Mouse (Mus musculus) intestine, postnatal 0 days (tissue): ENCODE data around the gene Rad23a. TPM values are rescaled to one million over a fixed set of nuclear protein-coding genes. Genes with fewer than 3 reads are reported as not detected.
A peak's percentile ranks its signal among the peaks of the same experiment; 100 is the strongest.

Experiments
- ATAC-seq: fragments of 200-750 bp; cut with Nextera tagmentation; 2 replicates; pipeline ENCODE4 v1.8.0; 2017; ENCODE audit warnings: mild to moderate bottlenecking, moderate TSS enrichment, moderate library complexity
- H3K27ac ChIP-seq: fragments of 300-500 bp; sonication (generic); 2 replicates; pipeline ENCODE4 v1.5.1; 2014; ENCODE audit warnings: mild to moderate bottlenecking, low read depth, low read length, moderate library complexity
- H3K27me3 ChIP-seq: fragments of 300-500 bp; sonication (generic); replicated peaks from 2 replicates; pipeline ENCODE4 v1.6.1; 2014; ENCODE audit warnings: low read length, mixed read lengths; ENCODE audit not compliant: control insufficient read depth, insufficient read depth
- H3K36me3 ChIP-seq: fragments of 300-500 bp; sonication (generic); 2 replicates; pipeline ENCODE4 v1.6.1; 2014; ENCODE audit warnings: mild to moderate bottlenecking, moderate library complexity; ENCODE audit not compliant: control insufficient read depth, insufficient read depth
- H3K4me1 ChIP-seq: fragments of 300-500 bp; sonication (generic); replicated peaks from 2 replicates; pipeline ENCODE4 v1.6.1; 2014; ENCODE audit warnings: antibody characterized with exemption, low read length, mixed read lengths; ENCODE audit not compliant: control insufficient read depth, insufficient read depth
- H3K4me2 ChIP-seq: fragments of 300-500 bp; sonication (generic); replicated peaks from 2 replicates; pipeline ENCODE4 v1.6.1; 2014; ENCODE audit warnings: low read depth, mild to moderate bottlenecking, moderate library complexity
- H3K4me3 ChIP-seq: fragments of 300-500 bp; sonication (generic); 2 replicates; pipeline ENCODE4 v1.5.1; 2014; ENCODE audit warnings: low read depth, low read length
- H3K9ac ChIP-seq: fragments of 300-500 bp; sonication (generic); 2 replicates; pipeline ENCODE4 v1.6.1; 2014; ENCODE audit warnings: mild to moderate bottlenecking, low read depth, low read length
- H3K9me3 ChIP-seq: fragments of 300-500 bp; sonication (generic); 2 replicates; pipeline ENCODE4 v1.6.1; 2016; ENCODE audit warnings: mixed run types; ENCODE audit not compliant: control insufficient read depth
- CTCF ChIP-seq: sonication (generic); IDR thresholded peaks from 2 replicates; pipeline ENCODE4 v1.5.1; 2016; ENCODE audit warnings: low read depth, mild to moderate bottlenecking, control low read depth, antibody characterized with exemption, moderate library complexity
- WGBS: fragments of 180-500 bp; shearing (Covaris S2); extraction: QIAGEN DNeasy Blood & Tissue Kit; methylation state at CpG from one replicate; pipeline ENCODE4 v1.1.7; 2014; 5-methylcytosine and 5-hydroxymethylcytosine counted together
- polyA plus RNA-seq: library from polyadenylated mRNA; unstranded; fragments of >200 nt; fragmentation: Nextera tagmentation; extraction: Ambion mirVana; gene quantifications from 2 replicates; pipeline ENCODE4 v1.2.1, GENCODE M21; 2015

Gene Rad23a
- polyA plus RNA-seq, 1 experiment from 2014 or later = 67.8 TPM

DNA sequence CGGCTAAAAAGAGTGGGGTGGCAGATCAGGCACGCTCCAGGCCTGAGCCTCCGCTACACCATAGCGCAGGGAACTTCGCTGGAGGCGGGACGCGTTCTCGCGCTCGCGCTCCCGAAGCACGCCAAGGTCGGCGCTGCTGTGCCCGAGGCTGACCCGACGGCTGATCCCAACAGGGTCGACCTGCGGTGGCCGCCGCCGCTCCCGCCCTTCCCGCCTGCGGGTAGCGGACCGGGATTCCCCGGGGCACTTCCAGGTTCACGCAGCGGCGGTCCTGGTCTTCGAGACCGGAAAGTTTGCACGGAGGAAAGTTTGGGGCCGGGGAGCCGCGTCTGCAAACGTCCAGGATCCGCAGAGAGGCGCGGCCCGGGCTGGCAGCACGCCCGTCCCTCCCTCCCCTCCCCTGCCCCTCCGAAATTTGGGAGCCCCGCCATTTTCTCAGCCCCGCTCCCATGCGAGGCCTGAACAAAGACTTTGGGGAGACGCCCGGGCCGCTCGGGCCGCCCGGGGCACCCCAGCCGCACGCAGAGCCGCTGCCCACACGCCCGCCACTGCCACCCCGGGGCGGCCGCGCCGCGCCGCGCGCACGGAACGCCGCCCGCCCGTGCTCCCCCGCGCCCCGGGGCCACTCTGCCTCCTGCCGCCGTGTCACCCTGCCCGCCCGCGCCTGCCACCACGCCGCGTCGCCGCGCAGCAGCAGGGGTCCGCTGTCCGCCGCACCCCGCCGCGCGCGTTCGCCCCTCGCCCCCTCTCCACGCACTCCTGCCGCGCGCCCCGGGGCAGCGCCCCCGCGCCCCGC is 41.1 kb downstream of the Rad23a start:
- no peak for ATAC-seq
- no peaks in the 10 kb centered on the region for H3K4me1 ChIP-seq
- peak overlapping the region; percentile 98 for H3K4me2 ChIP-seq
- H3K9me3 ChIP-seq = no peaks in the 10 kb centered on the region
- peak overlapping the region; percentile 65 for H3K4me3 ChIP-seq
- H3K27ac ChIP-seq = peak overlapping the region; percentile 66
- H3K27me3 ChIP-seq = peaks cover 46% of the 10 kb centered on the region
- 1% methylated on average over 84 of the region's 108 CpGs for WGBS
- H3K36me3 ChIP-seq = 0 out of 2 replicates have a peak, but pooled peaks cover 5% of the 10 kb centered on the region
- peak; percentile 15; the same call in 1 of the 2 replicates for TF ChIP-seq CTCF
- peak overlapping the region; percentile 78 for H3K9ac ChIP-seq

DNA sequence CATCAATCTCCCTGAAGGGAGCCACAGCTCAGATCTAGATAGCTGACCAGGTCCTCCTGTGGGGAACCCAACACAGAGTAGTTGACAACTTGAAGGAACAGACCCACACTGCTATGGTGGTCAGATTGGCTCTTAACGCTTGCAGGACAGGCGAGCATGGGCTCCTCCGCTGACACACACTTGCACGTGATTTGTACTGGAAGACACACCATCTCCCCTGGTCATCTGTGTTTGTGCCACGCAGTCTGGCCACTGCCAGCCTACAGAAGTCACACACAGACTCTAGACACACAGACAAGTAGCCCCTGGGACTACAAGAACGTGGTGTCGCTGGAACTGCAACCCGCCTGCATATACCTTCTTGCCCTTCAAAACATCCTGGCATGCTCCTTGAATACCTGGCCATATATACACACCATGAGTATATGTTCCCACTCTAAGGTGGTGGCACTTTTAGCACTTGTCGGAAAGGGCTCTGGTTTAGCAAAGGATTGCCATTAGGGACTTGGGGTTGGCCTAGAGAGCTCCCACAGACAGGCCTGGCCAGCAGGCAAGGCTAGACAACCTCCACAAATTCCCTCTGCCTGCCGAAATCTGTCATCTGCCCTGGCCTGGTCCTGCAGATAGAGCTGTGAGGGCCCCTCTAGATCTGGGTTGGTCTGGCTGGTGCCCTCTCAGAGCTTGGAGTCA is 41.9 kb downstream of the Rad23a start:
- ATAC-seq = no peak
- peak overlapping the region; percentile 98 for H3K4me2 ChIP-seq
- H3K27ac ChIP-seq = no peak overlapping the region
- WGBS = 57% methylated on average over 10 of the region's 10 CpGs
- no peaks in the 10 kb centered on the region for H3K4me1 ChIP-seq
- H3K36me3 ChIP-seq = 0 out of 2 replicates have a peak, but pooled peaks cover 5% of the 10 kb centered on the region
- H3K9ac ChIP-seq = peak overlapping the region; percentile 78
- no peaks in the 10 kb centered on the region for H3K9me3 ChIP-seq
- no peak for TF ChIP-seq CTCF
- H3K27me3 ChIP-seq = peaks cover 41% of the 10 kb centered on the region
- peak overlapping the region; percentile 65 for H3K4me3 ChIP-seq

DNA sequence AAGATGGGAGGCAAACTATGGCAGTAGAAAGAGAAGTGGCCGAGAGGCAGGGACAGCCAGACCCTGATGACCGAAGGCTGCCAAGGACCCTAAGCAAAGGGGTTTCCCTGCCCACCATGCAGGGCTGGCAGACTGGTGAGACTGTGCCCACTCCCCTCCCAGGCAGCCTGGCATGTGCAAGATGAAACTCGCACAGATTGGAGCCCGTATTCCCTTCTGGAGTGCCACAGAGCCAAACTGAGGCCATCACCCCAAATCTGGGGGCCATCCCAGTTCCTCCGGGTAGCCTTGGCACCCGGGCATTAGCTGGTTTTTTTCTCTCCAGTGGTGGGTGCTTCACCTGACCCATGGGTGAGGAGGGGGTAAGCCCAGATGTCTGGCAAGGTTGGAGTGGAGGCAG is 42.5 kb downstream of the Rad23a start:
- H3K4me3 ChIP-seq = no peak overlapping the region
- peak overlapping the region; percentile 98 for H3K4me2 ChIP-seq
- H3K27me3 ChIP-seq = peaks cover 41% of the 10 kb centered on the region
- H3K9ac ChIP-seq = no peak overlapping the region
- TF ChIP-seq CTCF = no peak
- H3K36me3 ChIP-seq = 0 out of 2 replicates have a peak, but pooled peaks cover 5% of the 10 kb centered on the region
- H3K27ac ChIP-seq = no peak overlapping the region
- no peaks in the 10 kb centered on the region for H3K9me3 ChIP-seq
- no peaks in the 10 kb centered on the region for H3K4me1 ChIP-seq
- 68% methylated on average over 6 of the region's 6 CpGs for WGBS
- ATAC-seq = no peak

DNA sequence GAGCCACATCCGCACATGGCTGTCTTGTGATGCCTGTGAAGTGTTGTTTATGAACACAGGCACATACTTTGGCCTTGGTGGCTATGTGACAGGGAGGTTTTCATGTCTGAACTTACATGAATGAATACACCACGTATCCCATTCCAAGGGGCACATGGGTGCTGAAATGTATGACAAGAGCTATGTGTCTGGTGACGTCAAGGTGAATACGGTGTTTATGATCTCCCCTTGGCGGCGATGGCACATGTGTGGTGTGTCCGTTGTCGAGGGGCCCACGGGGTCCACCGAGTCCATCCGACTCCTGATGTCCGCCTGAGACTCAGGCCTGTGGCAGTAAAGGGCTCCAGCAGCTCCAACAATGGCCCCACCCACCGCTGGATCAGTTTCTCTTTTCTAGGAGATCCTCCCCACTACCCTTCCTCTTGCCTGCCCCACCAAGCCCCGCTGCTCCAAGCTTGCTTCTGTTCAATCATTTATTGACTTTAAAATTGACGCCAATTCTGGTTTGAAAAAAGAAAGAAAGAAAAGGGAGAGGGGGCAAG is 43.1 kb downstream of the Rad23a start:
- 0 out of 2 replicates have a peak, but pooled peaks cover 5% of the 10 kb centered on the region for H3K36me3 ChIP-seq
- no peak overlapping the region for H3K4me2 ChIP-seq
- H3K4me3 ChIP-seq = no peak overlapping the region
- H3K9ac ChIP-seq = no peak overlapping the region
- peaks cover 39% of the 10 kb centered on the region for H3K27me3 ChIP-seq
- no peaks in the 10 kb centered on the region for H3K9me3 ChIP-seq
- no peak for ATAC-seq
- 78% methylated on average over 15 of the region's 15 CpGs for WGBS
- H3K27ac ChIP-seq = no peak overlapping the region
- no peak for TF ChIP-seq CTCF
- H3K4me1 ChIP-seq = no peaks in the 10 kb centered on the region

DNA sequence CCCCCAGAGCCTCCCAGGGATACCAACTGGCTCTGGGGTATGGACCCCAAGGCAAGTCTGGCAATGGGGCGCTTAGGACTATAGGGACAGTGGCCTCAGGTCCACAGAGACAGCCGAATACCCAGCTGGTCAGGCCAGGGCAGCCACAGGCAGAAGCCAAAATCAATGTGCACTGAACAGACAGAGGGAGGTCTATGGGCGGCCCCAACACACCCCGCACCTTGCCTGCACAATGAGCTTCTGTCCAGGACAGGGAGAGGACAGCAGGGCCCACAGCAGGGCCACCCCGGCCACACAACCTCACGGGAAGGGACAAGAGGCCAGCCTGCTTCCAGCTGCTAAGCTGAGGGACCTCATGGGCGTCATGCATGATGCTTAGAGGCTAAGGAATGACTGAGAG is 46.0 kb downstream of the Rad23a start:
- TF ChIP-seq CTCF = no peak
- H3K4me2 ChIP-seq = peak overlapping the region; percentile 17; the same call in 1 of the 2 replicates
- H3K27me3 ChIP-seq = peaks cover 46% of the 10 kb centered on the region

DNA sequence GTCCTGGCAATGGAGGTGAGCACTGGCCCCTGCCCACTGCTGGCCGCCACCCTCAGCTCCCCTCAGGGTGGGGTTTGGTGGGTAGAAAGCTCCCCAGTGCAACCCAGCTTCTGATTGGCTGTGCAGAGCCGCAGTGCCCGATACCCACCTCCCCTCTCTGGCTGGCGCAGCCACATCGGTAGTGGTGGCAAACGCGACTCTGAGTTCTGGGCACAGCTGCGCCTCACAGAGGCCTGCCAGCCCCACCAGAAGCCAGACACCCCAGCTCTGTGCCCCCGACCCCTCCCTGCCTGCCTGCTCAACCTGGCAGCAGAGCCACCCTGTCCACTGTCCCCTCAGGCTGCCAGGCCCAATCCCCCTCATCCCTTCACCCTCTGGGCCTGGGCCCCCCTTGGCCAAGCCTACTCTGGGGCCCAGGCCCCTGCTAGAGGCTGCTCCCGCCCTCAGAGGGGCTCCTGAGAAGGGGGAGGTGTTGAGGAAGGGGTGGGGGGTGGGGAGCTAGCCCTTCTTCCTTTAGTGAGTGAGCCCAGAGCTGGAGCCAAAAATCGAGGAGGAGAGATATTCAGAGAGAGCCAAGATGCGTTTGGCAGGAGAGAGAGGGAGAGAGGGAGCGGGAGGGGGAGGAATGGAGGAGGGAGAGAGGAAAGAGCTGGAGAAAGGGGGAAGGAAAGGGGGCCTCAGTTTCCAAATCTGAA is 46.5 kb downstream of the Rad23a start:
- Histone ChIP-seq H3K9me3 (no peaks in the 10 kb centered on the region), H3K36me3 (0 out of 2 replicates have a peak, but pooled peaks cover 5% of the 10 kb centered on the region), H3K4me1 (no peaks in the 10 kb centered on the region), H3K4me3 (no peak overlapping the region), H3K27ac (no peak overlapping the region), H3K27me3 (peaks cover 48% of the 10 kb centered on the region), H3K9ac (no peak overlapping the region), H3K4me2 (peak overlapping the region; percentile 37)
- 57% methylated on average over 13 of the region's 13 CpGs for WGBS
- no peak for ATAC-seq
- no peak for TF ChIP-seq CTCF

More for the DNA sequence above, 46.0 kb downstream of the Rad23a start:
- ATAC-seq = no peak
- H3K27ac ChIP-seq = no peak overlapping the region; the same call in 1 of the 2 replicates
- no peak overlapping the region for H3K9ac ChIP-seq
- no peak overlapping the region for H3K4me3 ChIP-seq
- 0 out of 2 replicates have a peak, but pooled peaks cover 5% of the 10 kb centered on the region for H3K36me3 ChIP-seq
- no peaks in the 10 kb centered on the region for H3K9me3 ChIP-seq
- H3K4me1 ChIP-seq = no peaks in the 10 kb centered on the region
- WGBS = 45% methylated on average over 7 of the region's 7 CpGs
